Mouse (Mus musculus) 3T3-L1 (cell line): ENCODE results near the gene Gm26897.

Experiments
- DNase-seq: peaks from one replicate; pipeline ENCODE4 v3.0.0-alpha.2; 2015; ENCODE audit warnings: low read depth, low spot score

Gene Gm26897

GRCm38 (mm10) chr5:111733851-111734250 is at the start of gene Gm26897:
Gene Gm26897 (plus strand): TSS chr5:111733924.
- no peak for DNase-seq

GRCm38 (mm10) chr5:111687370-111687769 is 46.4 kb upstream of the Gm26897 start:
- DNase-seq: no peak

GRCm38 (mm10) chr5:111688584-111688983 is 45.1 kb upstream of the Gm26897 start:
- no peak for DNase-seq

- DNase-seq: peak; percentile 13
These were observed 35.7 kb upstream of the Gm26897 start for GRCm38 (mm10) chr5:111697996-111698395.

- DNase-seq: no peak
These were observed 33.9 kb upstream of the Gm26897 start for GRCm38 (mm10) chr5:111699711-111700303.

GRCm38 (mm10) chr5:111701634-111702329 is 31.9 kb upstream of the Gm26897 start:
- no peak for DNase-seq

GRCm38 (mm10) chr5:111703586-111703985 is 30.1 kb upstream of the Gm26897 start:
- no peak for DNase-seq

- no peak for DNase-seq
These were observed 29.4 kb upstream of the Gm26897 start for GRCm38 (mm10) chr5:111704326-111704725.

- DNase-seq: no peak
These were observed 24.4 kb upstream of the Gm26897 start for GRCm38 (mm10) chr5:111709195-111709901.

- no peak for DNase-seq
These were observed 14.7 kb upstream of the Gm26897 start for GRCm38 (mm10) chr5:111719018-111719417.

- no peak for DNase-seq
These were observed 13.0 kb upstream of the Gm26897 start for GRCm38 (mm10) chr5:111720726-111721125.

- peak; percentile 69 for DNase-seq
These were observed 9.0 kb upstream of the Gm26897 start for GRCm38 (mm10) chr5:111724713-111725112.

- DNase-seq: peak; percentile 17
These were observed 8.4 kb upstream of the Gm26897 start for GRCm38 (mm10) chr5:111725195-111725920.

- no peak for DNase-seq
These were observed 5.3 kb upstream of the Gm26897 start for GRCm38 (mm10) chr5:111728411-111728810.

- DNase-seq: no peak
These were observed 3.1 kb upstream of the Gm26897 start for GRCm38 (mm10) chr5:111730560-111731167.

GRCm38 (mm10) chr5:111732194-111732593 is 1.5 kb upstream of the Gm26897 start:
- DNase-seq: peak; percentile 20

- DNase-seq: no peak
These were observed 5.8 kb downstream of the Gm26897 start for GRCm38 (mm10) chr5:111739480-111739879.

- no peak for DNase-seq
These were observed 6.9 kb downstream of the Gm26897 start for GRCm38 (mm10) chr5:111740384-111741275.

- DNase-seq: no peak
These were observed 7.6 kb downstream of the Gm26897 start for GRCm38 (mm10) chr5:111741352-111741751.

- no peak for DNase-seq
These were observed 8.7 kb downstream of the Gm26897 start for GRCm38 (mm10) chr5:111742290-111742898.
